Mouse (Mus musculus) cerebellum, adult 2 months (tissue): ENCODE measurements around the gene Pxdn.

Source experiments
- CTCF ChIP-seq: fragments of 200-500 bp; IDR thresholded peaks from 2 replicates; pipeline ENCODE4 v1.5.1; 2011; ENCODE audit warnings: low read depth, mild to moderate bottlenecking, control low read depth, low read length, moderate library complexity, borderline replicate concordance; ENCODE audit not compliant: insufficient read depth
- POLR2A ChIP-seq: fragments of 200-500 bp; IDR thresholded peaks from 2 replicates; pipeline ENCODE4 v1.6.1; 2011; ENCODE audit warnings: low read length, control low read depth, borderline replicate concordance; ENCODE audit not compliant: insufficient read depth

DNA sequence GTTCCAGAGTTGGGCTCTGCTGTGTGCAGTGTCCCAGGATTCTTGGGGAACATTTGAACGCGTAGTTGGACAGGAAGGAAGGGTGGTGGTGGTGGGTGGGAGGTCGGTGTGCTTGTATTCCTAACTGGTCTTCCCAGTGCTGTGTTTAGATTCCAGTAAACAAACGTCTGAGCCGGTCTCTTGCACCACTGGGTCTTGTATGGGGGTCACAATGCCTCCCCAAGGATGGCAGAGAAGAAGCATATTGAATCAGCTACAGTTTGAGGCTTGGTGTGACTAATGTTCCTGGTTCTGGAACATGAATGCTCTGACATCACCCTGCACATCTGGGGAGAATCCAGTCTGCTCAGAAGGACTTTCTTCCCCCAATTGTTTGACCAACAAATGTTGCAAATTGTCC lies 93.2 kb downstream of the Pxdn start:
- no peak for TF ChIP-seq POLR2A
- TF ChIP-seq CTCF, result no peak
